Mouse (Mus musculus): ENCODE results near the gene Itih5. TPM values are rescaled to one million over a fixed set of nuclear protein-coding genes. Genes with fewer than 3 reads are reported as not detected.

The Itih5 gene
- total RNA-seq (2021), result 39.0 and 42.8 TPM in 2 replicates
- long read RNA-seq, experiment 1, full-length matches to known transcripts, result 4 of 11 reads
- long read RNA-seq, experiment 1, partial matches to known transcripts, result 2 of 11 reads
- long read RNA-seq, experiment 1, other reads (novel, unspliced or antisense), result 5 of 11 reads
- long read RNA-seq, experiment 2, full-length matches to known transcripts, result 5 of 10 reads
- long read RNA-seq, experiment 2, partial matches to known transcripts, result 2 of 10 reads
- long read RNA-seq, experiment 2, other reads (novel, unspliced or antisense), result 3 of 10 reads

GRCm38 (mm10) chr2:10153201-10154075 is at the start of gene Itih5:
TSS of gene Itih5 (plus strand) at chr2:10153571.
- peak; percentile 82 for DNase-seq

DNA sequence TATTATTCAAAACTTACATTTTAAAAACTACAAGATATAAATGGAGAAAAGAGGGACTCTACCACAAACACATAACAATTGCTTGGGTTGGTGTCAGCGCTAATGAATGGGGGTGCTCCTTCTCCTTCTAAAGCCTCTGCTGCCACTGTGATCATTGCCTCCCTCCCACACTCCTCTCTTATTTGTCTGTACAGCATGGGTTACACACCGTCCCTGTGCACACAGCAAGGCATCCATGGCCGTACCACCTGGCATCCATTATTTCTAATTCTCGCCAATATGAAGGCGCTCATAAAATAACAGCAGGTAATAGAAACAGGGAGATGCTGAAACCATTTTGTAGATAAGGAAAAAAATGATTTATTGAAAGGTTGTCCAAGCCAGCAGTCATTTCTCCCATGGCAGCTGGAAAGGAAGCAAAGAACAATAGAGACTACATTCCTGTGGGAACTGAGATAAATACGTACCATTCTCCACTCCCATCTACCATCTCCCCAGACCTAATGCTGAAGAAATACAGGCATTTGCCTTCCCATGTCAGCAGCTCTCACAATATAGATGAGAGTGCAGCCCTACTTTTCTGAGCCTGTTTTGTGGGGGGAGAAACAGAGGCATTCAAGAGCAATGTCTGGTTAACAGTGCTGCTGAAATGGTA is 44.7 kb upstream of the Itih5 start:
- no peak for DNase-seq

DNA sequence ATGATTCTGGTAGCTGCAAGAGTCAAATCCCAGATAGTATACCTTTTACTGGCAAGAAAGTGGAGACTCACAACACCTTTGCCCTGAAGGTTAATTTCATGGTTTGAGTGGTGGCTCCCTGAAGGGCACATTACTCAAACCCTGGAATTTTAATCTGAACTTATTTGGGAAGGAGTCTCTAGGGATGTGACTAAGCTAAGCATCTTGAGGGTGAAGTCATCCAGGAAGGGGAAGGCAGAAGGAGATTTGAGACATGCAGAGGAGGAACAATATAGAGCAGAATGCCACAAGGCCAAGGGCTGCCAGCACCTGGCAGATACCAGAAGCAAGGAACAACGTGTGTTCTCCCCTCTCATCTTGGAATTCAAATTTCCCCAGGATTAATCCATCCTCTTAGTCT is 34.6 kb upstream of the Itih5 start:
- no peak for DNase-seq

- DNase-seq, result no peak
Measured at GRCm38 (mm10) chr2:10119276-10119675, 34.1 kb upstream of the Itih5 start.

GRCm38 (mm10) chr2:10121826-10122225 is 31.5 kb upstream of the Itih5 start:
- DNase-seq, result peak; percentile 41

GRCm38 (mm10) chr2:10126122-10126521 is 27.2 kb upstream of the Itih5 start:
- DNase-seq, result no peak

DNA sequence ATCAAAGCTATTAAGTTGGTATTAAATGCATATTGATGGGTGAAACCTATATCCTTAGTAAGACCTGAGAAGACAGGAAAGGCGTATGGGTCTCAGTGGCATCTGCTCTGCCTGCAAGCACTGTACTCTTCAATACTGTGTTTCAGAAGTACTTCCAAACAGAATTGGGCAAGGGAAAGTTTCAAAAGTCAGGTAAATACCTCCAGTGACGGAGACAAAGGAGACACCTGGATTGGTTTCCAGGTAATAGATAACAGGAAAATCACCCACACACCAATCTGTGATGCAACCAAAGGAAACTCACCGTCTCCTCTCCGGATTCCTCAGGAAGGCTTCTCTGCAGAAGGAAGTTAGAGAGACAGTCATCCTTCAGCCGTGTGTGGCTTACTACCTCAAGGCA is 25.9 kb upstream of the Itih5 start:
- no peak for DNase-seq

DNA sequence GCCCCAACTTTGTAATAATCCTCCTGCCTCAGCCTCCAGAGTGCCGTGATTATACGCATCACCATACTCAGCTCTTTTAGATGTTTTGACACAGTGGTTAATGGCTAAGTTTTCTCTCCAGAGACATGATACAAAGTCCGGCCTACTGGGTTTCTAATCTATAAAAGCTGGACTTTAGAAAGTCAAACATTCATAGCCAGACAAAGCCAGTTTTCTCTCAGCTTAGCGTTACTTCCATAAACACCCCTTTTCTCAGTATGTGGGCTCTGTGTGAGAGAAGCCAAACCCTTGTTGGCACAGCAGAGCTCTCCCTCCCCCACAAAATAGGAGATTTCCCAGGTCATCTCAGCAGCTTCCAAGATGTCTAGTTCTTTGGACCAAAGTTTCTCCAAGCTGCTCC is 24.8 kb upstream of the Itih5 start:
- no peak for DNase-seq

DNA sequence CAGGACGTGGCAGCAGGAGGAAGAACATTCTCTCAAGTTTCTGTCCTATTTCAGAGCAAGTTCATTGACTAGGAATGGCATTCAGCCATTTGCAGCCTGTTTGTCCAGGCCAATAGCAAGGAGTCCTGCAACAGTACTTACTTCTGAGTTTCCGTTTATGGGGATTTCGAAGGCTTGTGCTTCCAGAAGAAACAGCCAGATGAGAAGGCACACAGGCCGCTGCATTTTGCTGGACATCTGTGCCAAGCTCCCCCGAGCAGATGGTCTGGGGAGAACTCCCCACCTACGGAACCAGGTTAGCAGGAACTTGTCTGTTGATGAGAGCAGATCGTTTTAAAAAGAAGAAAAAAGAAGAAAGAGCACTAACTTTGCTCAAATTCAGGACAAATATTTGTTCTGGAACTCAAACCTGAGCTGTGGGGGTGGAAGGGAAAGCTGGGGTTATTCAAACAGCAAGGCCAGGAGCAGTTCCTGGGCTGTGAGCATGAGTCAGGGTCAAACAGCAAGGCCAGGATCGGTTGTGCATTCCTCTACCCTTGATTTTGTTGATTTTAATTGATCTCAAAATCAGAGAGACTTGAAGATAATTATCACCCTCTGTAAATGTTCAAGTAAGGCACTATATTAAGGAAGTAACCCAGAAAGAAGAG is 22.9 kb upstream of the Itih5 start:
- no peak for DNase-seq

DNA sequence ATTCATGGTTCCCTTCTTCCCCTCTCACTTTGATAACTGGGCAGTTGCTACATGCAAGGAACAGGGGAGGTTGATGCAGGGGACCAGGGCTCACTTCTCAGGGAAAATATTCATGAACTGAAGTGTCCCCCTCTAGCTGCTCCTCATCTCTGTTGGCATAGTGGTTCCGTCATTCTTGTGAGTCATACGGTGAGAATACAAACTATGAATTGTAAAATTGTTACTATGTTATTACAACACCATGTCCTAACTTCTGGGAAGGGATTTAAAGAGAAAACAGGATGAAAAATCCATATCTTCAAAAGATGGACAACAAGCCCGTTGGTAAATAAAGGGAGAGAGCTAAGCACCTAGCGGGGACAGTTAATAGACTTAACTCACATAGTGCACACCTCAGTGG is 22.1 kb upstream of the Itih5 start, which contains the start of gene Itih2:
Itih2 (minus strand) TSS at position 101 of the 400 bp plus-strand sequence.
- DNase-seq, result no peak

GRCm38 (mm10) chr2:10132128-10132527 is 21.2 kb upstream of the Itih5 start:
- DNase-seq, result no peak

DNA sequence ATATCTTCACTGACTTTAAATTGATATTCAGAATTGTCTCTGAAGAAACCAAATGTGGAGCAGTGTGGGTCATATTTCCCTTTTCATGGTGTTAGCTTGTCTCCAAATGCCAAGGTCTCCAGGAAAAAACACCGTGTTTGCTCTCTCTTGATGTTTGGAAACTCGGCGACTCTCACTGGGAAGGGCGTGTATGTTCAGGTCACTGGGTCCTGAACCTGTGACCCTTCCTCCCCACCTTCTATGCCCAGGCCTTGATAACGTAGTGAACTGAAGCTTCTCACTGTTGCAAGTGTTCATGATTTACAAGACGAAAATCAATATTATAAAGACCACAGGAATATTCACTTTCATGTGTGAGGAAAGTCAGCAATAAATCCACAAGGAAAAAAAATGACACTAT is 19.4 kb upstream of the Itih5 start:
- DNase-seq, result no peak

- no peak for DNase-seq
Measured at GRCm38 (mm10) chr2:10137320-10137719, 16.1 kb upstream of the Itih5 start.

GRCm38 (mm10) chr2:10140456-10140855 is 12.9 kb upstream of the Itih5 start:
- no peak for DNase-seq

DNA sequence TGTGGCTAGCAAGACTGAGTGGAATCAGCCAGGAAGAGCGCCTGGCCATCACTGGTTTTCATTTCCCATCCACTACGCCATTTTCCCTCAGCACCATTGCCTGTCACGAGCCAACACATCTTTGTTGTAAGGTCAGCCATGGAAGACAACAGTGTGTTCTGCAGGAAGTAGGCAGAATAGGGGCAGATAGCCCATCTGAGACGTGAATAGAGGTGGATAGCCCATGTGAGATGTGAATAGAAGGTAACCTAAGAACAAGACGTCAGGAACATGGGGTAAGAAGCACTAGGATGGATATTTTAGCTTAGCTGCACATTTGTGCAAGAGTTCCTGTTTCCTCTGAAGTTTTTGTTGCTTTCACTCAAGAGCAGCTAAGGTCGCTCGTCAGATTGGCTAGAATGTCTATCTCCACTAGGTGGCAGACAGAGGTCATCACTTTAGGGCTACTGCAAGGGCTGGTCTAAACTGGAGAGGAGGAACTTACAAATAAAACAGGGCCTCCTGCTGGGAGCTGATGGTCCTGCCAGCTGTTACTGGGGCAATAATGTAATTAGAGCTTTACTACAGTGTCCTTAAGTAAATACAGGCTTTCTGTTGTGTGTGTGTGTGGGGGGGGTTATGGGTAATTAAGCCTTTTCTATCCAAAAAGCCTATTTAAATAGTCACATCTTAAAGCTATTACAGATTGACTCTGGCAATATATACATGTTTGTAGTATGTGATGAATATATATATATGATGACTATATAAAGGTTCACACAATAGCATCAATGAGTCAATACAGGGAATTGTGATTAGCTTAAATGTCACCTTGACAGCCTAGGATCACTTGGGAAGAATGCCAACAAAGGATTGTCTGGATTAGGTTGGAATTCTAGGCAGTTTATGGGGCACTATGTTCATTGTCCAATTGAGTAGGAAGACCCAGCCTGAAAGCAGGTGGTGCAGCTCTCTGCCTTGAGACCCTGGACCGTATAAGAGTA is 10.6 kb upstream of the Itih5 start:
- DNase-seq, result peak; percentile 76

DNA sequence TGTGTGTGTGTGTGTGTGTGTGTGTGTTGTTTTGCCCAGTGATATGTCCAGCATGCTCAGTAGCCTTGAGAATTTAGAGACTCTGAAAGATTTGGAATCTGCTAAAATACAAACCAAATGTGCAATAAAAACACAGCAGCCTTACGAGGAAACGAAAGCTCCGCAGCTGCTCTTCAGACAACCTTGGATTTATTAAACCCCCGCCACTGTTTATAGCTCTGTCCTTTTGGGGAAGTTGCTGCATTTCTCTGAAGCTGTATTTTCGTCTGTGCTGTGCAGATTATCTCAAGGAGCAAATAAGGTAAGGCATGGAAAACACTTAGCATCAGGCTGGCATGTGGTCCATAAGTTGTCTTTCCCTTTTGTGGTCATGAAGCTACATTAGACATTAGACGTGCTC is 7.9 kb upstream of the Itih5 start:
- no peak for DNase-seq

- peak; percentile 35 for DNase-seq
Measured at GRCm38 (mm10) chr2:10147176-10147575, 6.2 kb upstream of the Itih5 start.

DNA sequence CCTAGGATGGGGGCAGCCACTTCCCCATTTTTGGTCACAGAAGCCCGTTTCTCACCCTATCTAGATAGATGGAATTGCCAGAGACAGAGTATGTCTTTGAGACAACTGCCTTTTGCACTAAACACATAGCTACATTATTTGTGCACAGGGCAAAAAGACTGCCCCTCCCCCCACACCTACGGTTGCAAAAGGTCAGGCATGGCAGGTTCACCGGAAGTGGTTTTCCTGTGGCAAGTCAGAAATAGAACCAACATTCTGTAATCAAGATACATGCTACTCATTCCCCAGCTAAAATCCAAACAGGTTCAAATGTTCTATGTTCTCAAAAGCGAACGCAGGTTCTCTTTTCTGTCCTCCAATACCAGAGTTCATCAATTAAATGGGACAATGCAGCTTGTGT is 781 bp upstream of the Itih5 start:
- DNase-seq, result no peak

DNA sequence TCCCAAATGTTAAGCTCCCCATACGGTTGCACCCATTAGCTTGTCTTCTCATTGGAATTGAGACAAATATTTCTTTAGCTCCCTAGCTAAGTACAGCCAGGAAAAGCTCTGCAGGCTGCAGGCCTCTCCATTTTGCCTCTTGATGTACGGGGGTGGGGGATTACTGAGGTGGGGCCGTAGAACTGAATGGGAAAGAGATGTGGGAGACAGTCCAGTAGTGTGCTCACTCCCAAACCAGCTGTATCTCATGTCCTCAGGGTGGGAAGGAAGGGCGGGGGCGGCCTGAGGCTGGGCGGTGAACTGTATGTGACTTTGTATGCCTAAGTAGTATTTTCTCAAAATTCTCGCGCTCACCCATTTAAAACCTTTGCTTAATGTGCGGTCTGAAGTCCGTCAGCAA is 3.8 kb downstream of the Itih5 start:
- DNase-seq, result no peak

DNA sequence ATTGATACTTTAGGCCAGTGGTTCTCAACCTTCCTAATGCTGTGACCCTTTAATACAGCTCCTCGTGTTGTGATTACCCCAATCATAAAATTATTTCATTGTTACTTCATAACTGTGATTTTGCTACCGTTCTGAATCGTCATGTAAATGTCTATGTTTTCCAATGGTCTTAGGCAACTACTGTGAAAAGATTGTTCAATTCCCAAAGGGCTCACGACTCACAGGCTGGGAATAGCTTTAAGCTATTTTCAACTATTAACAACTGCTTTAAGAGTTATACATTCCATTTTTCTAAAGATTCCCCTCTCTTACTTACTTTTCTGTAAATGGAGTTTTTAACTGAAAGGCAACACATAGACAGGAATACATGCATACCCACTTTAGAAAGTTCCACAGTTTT is 8.6 kb downstream of the Itih5 start:
- DNase-seq, result no peak

DNA sequence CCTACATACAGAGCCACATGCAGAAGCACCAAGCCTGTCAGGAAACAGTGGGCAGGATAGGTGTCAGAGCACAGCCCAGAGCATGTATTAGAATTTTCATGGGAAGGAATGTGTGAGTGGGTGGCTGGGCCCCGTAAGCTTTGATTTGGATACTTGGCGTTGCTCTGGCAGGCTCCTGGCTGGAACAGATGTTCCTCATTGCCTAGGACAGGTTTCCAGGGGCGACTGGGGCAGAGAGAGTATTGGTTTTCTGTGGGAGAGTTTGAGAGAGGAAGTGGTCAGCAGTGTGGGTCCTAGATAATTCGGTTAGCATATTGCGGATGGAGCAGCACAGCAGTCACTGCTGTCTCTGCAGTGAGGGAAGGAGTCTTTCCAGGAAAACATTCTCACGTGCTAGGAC is 13.3 kb downstream of the Itih5 start:
- DNase-seq, result no peak
